Mouse (Mus musculus) erythroblast, embryonic 14.5 days (primary cell): ENCODE data around the gene Tbc1d9. TPM values are rescaled to one million over a fixed set of nuclear protein-coding genes. Genes with fewer than 3 reads are reported as not detected.

Source experiments
- H3K27me3 ChIP-seq: 2 replicates; pipeline ENCODE4 v1.6.1; 2012; ENCODE audit warnings: inconsistent platforms; ENCODE audit not compliant: control insufficient read depth
- H3K36me3 ChIP-seq: 2 replicates; pipeline ENCODE4 v1.6.1; 2012; ENCODE audit warnings: mild to moderate bottlenecking, inconsistent platforms; ENCODE audit not compliant: control insufficient read depth
- H3K4me1 ChIP-seq: 2 replicates; pipeline ENCODE4 v1.6.1; 2012; ENCODE audit warnings: inconsistent platforms; ENCODE audit not compliant: control insufficient read depth
- H3K4me3 ChIP-seq: replicated peaks from 2 replicates; pipeline ENCODE3; 2012; ENCODE audit warnings: moderate library complexity, mild to moderate bottlenecking, inconsistent platforms
- H3K9me3 ChIP-seq: 2 replicates; pipeline ENCODE4 v1.6.1; 2012; ENCODE audit warnings: low read length, inconsistent platforms, mixed read lengths; ENCODE audit not compliant: control insufficient read depth
- GATA1 ChIP-seq: IDR thresholded peaks from 2 replicates; pipeline ENCODE4 v1.6.1; 2012; ENCODE audit warnings: low read length, inconsistent platforms, mixed read lengths
- TAL1 ChIP-seq: IDR thresholded peaks from 3 replicates; pipeline ENCODE4 v1.6.1; 2012; ENCODE audit warnings: low read length, inconsistent platforms, mixed read lengths
- polyA plus RNA-seq: library from polyadenylated mRNA; stranded (reverse); fragments of >175 nt; gene quantifications from 2 replicates; pipeline ENCODE4 v1.2.3, GENCODE M21; 2012

The Tbc1d9 gene
- polyA plus RNA-seq, 1 experiment, result not detected

DNA sequence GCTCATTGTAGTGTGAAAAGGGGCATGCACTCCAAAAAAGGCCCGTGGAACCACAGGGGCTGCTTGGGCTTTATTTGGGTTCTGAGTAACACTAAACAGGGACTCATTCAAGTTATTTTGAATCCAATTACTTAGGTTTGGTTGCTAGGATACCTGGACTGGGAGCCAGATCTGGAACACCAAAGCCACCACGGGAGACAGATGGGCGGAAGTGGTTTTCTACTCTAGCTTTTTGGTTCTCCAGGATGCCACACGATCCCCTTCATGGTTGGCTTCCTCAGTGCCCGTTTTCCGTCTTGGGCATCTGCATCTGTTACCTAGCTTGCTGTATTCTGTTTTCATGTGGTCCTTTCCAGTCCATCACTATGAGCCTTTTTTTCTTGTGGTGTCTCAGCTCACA is 30.9 kb downstream of the Tbc1d9 start:
- Histone ChIP-seq H3K4me3 (no peak overlapping the region), H3K27me3 (no peaks in the 10 kb centered on the region; the same call in 1 of the 2 replicates), H3K36me3 (no peaks in the 10 kb centered on the region), H3K4me1 (no peaks in the 10 kb centered on the region), H3K9me3 (no peaks in the 10 kb centered on the region)
- TF ChIP-seq TAL1 (no peak), GATA1 (no peak)

DNA sequence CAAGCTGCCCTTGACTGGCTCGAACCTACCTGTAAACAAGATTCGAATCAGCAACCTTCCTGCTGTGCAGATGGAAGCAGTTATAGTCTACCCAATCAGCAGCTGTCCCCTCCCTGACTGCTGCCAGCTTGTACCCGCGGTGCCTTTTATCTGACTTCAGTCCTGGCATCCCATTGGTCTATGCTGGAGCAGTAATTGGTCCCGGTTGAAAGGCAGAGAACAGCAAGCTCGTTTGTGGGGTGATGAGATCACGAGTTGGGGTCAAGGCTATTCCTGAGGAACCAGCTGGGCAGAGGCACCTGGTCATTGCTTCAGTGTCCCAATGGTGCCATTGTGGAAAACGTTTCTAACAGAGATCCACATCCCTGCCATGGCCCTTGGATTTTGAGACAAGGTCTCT is 34.6 kb downstream of the Tbc1d9 start:
- H3K9me3 ChIP-seq, result no peaks in the 10 kb centered on the region
- H3K36me3 ChIP-seq, result no peaks in the 10 kb centered on the region
- H3K4me3 ChIP-seq, result no peak overlapping the region
- no peaks in the 10 kb centered on the region for H3K4me1 ChIP-seq
- TF ChIP-seq GATA1 (no peak), TAL1 (no peak)
- no peaks in the 10 kb centered on the region for H3K27me3 ChIP-seq

DNA sequence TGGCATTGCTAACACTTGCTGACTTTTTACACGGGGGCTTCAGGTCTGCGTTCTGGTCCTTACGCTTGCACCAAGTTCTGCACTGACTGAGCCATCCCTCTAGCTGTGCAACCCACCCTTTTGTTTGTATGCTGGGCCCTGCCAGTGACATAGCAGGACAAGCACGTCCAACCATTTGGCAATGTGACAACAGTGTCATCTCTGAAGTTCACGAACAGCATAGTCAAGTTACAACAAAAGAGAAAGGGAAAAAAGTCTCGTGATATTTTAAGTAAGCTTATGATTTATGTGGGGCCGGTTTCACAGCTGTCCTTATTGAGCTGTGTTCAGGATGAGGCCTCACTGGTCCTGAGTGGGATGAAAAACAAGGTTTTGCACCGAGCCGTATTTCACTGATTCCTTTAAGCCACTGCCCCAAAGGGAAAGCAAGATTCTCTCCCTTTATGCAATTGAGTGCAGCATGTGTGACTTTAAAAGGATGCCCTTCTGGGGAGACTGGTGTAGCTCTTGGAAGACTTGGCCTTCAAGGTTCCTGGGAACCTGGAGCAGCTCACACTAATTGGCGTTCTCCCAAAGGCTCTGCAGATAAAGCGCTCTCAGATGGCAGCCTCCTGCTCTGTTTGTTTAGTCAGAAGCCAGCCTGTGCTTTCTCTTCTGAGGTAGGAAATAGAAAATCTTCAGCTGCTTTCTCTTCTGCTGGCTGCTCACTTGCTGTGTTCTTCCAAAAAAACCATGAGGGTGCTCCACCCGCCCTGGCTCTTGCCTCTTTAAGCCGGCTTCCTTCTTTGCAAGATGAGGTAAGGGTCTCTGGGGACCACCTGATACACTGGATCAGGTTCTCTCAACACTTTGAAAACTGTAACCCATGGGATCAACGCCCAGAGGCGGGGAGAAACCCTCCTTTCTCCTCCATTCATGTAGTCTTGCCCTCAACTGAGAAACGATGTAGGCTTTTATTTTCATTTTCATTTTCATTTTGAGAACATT is 35.3 kb downstream of the Tbc1d9 start:
- no peak overlapping the region for H3K4me3 ChIP-seq
- TF ChIP-seq GATA1 (no peak), TAL1 (no peak)

DNA sequence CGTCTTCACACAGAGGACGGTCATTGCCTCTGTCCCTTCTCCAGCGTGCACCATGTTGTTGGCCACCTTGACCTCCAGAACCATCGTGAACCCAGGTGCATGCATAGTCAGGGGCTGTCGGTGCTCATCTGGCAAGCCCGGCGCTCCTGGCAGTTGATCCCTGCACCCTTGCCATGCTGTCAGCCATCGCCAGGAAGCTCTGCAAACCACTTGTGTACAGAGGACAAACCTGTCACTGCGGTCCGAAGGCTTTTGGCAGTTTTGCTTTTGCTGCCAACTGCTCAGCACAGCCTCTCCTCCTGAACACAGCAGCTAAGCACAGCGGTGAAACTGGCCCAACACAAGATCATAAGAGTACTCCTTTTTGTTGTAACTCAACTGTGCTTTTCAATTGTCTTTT is 37.8 kb downstream of the Tbc1d9 start:
- TF ChIP-seq TAL1 (no peak), GATA1 (no peak)
- H3K36me3 ChIP-seq, result no peaks in the 10 kb centered on the region
- no peaks in the 10 kb centered on the region for H3K4me1 ChIP-seq
- no peak overlapping the region for H3K4me3 ChIP-seq
- peaks cover 4% of the 10 kb centered on the region for H3K27me3 ChIP-seq
- no peaks in the 10 kb centered on the region for H3K9me3 ChIP-seq

More for the DNA sequence above, 35.3 kb downstream of the Tbc1d9 start:
- no peaks in the 10 kb centered on the region for H3K36me3 ChIP-seq
- no peaks in the 10 kb centered on the region for H3K4me1 ChIP-seq
- H3K9me3 ChIP-seq, result no peaks in the 10 kb centered on the region
- H3K27me3 ChIP-seq, result no peaks in the 10 kb centered on the region

DNA sequence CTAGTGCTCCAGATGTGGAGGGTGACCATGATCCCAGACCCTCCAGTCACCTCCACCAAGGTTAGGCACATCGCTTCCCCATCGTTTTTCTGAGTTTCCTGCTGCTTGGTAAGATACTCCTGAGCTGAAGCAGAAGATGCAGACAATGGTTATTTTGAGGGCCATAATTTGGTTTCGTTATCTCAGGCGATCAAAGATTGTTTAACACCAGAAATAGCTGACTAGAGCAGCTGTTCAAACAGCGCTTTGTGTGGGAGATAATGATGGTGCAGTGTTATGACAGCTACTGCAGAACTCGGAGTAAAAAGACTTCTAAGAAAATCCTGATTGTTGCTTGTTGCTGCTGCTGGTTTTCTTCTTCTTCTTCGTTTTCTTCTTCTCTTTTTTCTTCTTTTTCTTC is 40.8 kb downstream of the Tbc1d9 start:
- no peaks in the 10 kb centered on the region for H3K9me3 ChIP-seq
- TF ChIP-seq GATA1 (no peak), TAL1 (no peak)
- no peaks in the 10 kb centered on the region; the same call in 1 of the 2 replicates for H3K4me1 ChIP-seq
- H3K4me3 ChIP-seq, result no peak overlapping the region
- H3K36me3 ChIP-seq, result no peaks in the 10 kb centered on the region
- peaks cover 4% of the 10 kb centered on the region for H3K27me3 ChIP-seq

DNA sequence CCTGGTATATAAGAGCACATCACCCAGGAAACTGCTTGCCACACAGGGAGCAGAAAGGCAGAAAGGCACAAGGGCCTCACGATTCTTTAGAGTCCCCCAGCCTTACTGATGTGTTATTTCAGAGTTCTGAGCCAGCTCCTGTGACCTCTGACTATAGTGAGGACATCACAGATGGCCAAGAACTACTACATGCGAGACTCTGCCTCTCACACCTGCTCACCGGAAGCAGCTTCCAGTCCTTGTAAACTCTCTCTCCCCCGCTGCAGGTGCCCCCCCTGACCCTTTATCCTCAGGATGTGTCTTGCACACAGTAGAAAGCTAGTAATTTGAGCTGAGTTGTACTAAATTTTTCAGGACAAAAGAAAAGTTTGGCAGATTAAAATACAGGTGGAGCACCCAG is 44.4 kb downstream of the Tbc1d9 start:
- Histone ChIP-seq H3K27me3 (peaks cover 4% of the 10 kb centered on the region), H3K9me3 (no peaks in the 10 kb centered on the region), H3K4me3 (no peak overlapping the region), H3K36me3 (no peaks in the 10 kb centered on the region), H3K4me1 (peaks cover 6% of the 10 kb centered on the region)
- TF ChIP-seq TAL1 (no peak), GATA1 (no peak)

DNA sequence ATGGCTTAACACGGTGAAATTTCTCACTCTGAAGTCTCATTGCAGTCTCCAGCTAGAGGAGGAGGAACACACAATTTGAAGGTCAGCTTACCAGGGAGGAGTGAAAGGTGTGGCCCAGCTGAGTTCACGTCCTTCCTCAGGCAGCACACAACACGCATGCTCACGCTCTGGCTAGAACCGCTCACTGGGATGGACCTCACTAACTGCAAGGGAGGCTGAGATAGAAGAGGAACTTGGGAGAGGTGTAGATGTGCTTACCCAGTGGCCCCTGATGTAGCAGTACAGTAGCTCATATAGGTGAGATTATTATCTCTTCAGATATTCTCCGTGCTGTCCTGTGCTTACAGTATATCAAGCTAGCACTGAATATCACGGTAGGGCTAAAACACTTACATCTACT is 45.5 kb downstream of the Tbc1d9 start:
- H3K4me3 ChIP-seq, result no peak overlapping the region
- peaks cover 2% of the 10 kb centered on the region for H3K27me3 ChIP-seq
- TF ChIP-seq GATA1, result no peak
- no peak for TF ChIP-seq TAL1
- H3K9me3 ChIP-seq, result no peaks in the 10 kb centered on the region
- H3K36me3 ChIP-seq, result no peaks in the 10 kb centered on the region
- peaks cover 17% of the 10 kb centered on the region for H3K4me1 ChIP-seq

DNA sequence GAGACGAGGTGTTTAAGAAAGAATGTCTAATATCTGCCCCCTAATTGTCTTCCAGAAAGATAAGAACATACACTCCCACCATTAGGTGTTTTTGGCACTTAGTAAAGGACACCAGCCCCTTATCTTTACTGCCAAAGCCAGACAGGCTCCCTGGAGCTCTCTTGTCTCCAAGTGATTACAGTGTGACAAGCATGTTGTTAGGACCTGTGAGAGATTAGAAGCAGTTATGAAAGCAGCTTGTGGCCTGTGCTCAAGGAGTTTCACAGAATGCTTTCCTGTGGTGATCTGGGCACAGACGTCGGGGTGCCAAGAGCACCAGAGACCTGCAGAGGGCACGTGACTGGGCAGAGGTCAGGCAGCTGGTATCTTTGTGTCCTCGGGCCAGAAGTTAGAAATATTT is 49.9 kb downstream of the Tbc1d9 start:
- Histone ChIP-seq H3K27me3 (no peaks in the 10 kb centered on the region), H3K9me3 (no peaks in the 10 kb centered on the region), H3K4me1 (peaks cover 44% of the 10 kb centered on the region), H3K4me3 (peak overlapping the region; percentile 36), H3K36me3 (no peaks in the 10 kb centered on the region)
- TF ChIP-seq GATA1, result peak; percentile 80
- peak; percentile 68 for TF ChIP-seq TAL1

DNA sequence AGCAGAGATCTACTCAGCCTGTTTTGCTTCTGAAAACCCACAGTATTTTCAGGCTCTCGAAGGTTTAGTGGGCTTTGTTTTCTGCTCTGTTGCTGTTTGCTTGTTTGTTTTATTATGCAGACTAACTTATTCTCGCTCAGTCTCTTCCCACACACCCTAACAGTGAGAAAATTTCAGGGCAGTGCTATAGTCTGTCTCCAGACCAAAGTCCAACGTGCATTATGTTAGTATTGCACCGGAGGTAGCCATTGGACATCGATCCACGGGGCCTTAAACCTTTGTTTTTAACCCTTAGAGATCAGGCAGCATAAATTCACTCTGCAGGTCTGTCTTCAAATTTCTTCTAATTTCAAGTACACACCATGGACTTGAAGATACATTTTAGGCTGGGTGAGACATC is 51.4 kb downstream of the Tbc1d9 start:
- H3K4me1 ChIP-seq, result peaks cover 44% of the 10 kb centered on the region
- no peaks in the 10 kb centered on the region for H3K27me3 ChIP-seq
- no peak overlapping the region for H3K4me3 ChIP-seq
- H3K36me3 ChIP-seq, result no peaks in the 10 kb centered on the region
- no peaks in the 10 kb centered on the region for H3K9me3 ChIP-seq
- TF ChIP-seq TAL1 (no peak), GATA1 (no peak)
